Mouse (Mus musculus): ENCODE measurements around the gene Tpmt.

GRCm38 (mm10) chr13:47044617-47044947 is at the start of gene Tpmt:
- TF ChIP-seq RCOR1 (conservative IDR thresholded peaks at IDR 0.05; ENCODE audit: low read depth, low read length) (no peak), CHD1 (IDR thresholded peaks at IDR 0.05; ENCODE audit: low read depth, low read length) (no peak), ELF1 (IDR thresholded peaks at IDR 0.05; ENCODE audit: low read depth, low read length) (no peak), USF2 (conservative IDR thresholded peaks at IDR 0.05; ENCODE audit: low read depth, low read length) (no peak), HCFC1 (IDR thresholded peaks at IDR 0.05; ENCODE audit: low read depth, low read length) (no peak), ETS1 (conservative IDR thresholded peaks at IDR 0.05; ENCODE audit: low read depth, low read length) (peak; percentile 34; the same call in 1 of the 2 replicates), CTCF (conservative IDR thresholded peaks at IDR 0.05 in 1 of 2, IDR thresholded peaks at IDR 0.05 in 1 of 2; ENCODE audit: low read depth in 2 of 2, low read length in 2 of 2) (no peak), MYC (IDR thresholded peaks at IDR 0.05; ENCODE audit: low read depth, low read length) (no peak), POLR2AphosphoS2 (IDR thresholded peaks at IDR 0.05; ENCODE audit: low read depth, low read length) (no peak), EP300 (IDR thresholded peaks at IDR 0.05; ENCODE audit: low read length) (0 out of 2 replicates have a peak, but pooled peaks have one; percentile 39), USF1 (IDR thresholded peaks at IDR 0.05; ENCODE audit: low read depth, low read length) (no peak), MXI1 (IDR thresholded peaks at IDR 0.05; ENCODE audit: low read depth, low read length) (no peak)

All from CH12.LX (cell line).